Mouse (Mus musculus) bone marrow macrophage, adult 2 months (primary cell): Measurements from ENCODE around the gene Thap7. TPM values are rescaled to one million over a fixed set of nuclear protein-coding genes. Genes with fewer than 3 reads are reported as not detected.

Source experiments
- H3K27ac ChIP-seq: 2 replicates; pipeline ENCODE4 v1.5.1; 2012; ENCODE audit warnings: low read depth, low read length; ENCODE audit not compliant: insufficient read depth
- H3K4me1 ChIP-seq: 2 replicates; pipeline ENCODE4 v1.6.1; 2012; ENCODE audit warnings: low read length; ENCODE audit not compliant: control insufficient read depth, insufficient read depth
- H3K4me3 ChIP-seq: 2 replicates; pipeline ENCODE4 v1.5.1; 2012; ENCODE audit warnings: mild to moderate bottlenecking, low read length, moderate library complexity; ENCODE audit not compliant: insufficient read depth
- CTCF ChIP-seq: IDR thresholded peaks from 2 replicates; pipeline ENCODE4 v1.5.1; 2012; ENCODE audit warnings: low read depth, mild to moderate bottlenecking, low read length, moderate library complexity
- POLR2A ChIP-seq: IDR thresholded peaks from 2 replicates; pipeline ENCODE4 v1.6.1; 2012; ENCODE audit warnings: mild to moderate bottlenecking, low read depth, low read length, borderline replicate concordance
- polyA plus RNA-seq: library from polyadenylated mRNA; stranded (reverse); fragments of >200 nt; gene quantifications from 2 replicates; pipeline ENCODE4 v1.2.4, GENCODE M21; 2012; ENCODE audit not compliant: missing spikeins, insufficient read depth, insufficient read length

Thap7 gene
- polyA plus RNA-seq, 1 experiment, result 25.5 TPM

DNA sequence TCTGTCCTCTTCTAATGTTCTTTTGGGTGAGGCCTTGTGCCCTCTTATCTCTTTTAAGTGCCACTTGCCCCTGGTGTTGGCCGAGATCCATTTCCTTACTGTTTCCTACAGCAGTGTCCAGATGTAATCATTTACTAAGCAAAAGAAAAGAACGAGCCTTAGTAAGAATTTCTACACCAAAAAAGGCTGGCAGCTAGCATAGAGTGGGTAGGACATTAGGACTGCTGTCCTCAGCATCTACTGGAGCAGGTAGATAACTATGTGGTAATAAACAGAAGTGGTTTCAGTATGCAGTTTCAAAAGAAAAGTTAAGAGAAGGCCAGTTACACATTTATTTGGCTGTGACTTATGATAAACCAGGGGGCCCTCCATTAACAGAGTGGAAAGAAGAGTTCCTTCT is 20.2 kb downstream of the Thap7 start:
- Histone ChIP-seq H3K27ac (no peak overlapping the region), H3K4me1 (peaks cover 11% of the 10 kb centered on the region), H3K4me3 (no peak overlapping the region)
- no peak for TF ChIP-seq POLR2A
- no peak for TF ChIP-seq CTCF

GRCm38 (mm10) chr16:17510143-17510542 is 20.8 kb downstream of the Thap7 start:
- TF ChIP-seq POLR2A, result no peak
- no peak for TF ChIP-seq CTCF
- Histone ChIP-seq H3K27ac (no peak overlapping the region), H3K4me3 (no peak overlapping the region), H3K4me1 (peaks cover 11% of the 10 kb centered on the region)

DNA sequence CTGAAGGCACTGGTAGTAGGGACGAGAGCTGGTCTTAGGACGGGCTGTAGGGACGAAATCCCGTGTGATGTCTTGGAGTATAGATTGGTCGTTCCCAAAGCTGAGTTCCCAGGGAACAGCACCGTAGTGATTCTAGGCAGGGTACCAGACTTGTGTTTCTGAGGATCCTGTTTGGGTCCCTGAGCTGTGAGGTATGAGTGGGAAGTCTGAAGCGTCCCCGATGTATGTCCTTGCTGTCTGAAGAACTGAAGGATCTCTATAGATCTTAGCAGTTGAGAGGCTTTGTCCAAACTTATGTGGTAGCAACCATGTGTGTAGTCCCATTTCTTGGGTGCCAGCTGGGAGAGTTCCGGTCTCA is 21.7 kb downstream of the Thap7 start:
- peak overlapping the region; percentile 81 for H3K4me3 ChIP-seq
- TF ChIP-seq CTCF (no peak), POLR2A (no peak)
- no peak overlapping the region for H3K27ac ChIP-seq
- peaks cover 11% of the 10 kb centered on the region for H3K4me1 ChIP-seq

- no peak for TF ChIP-seq CTCF
- 0 out of 2 replicates have a peak, but pooled peaks have one; percentile 48 for TF ChIP-seq POLR2A
- peak within 1 kb of the TSS; percentile 81 for H3K4me3 ChIP-seq
- peak within 1 kb of the TSS; percentile 96 for H3K27ac ChIP-seq
These were observed 22.2 kb downstream of the Thap7 start, which contains the start of gene Lztr1 for GRCm38 (mm10) chr16:17508546-17509239. Gene Lztr1, plus strand, starts transcription at chr16:17508688.

GRCm38 (mm10) chr16:17508031-17508430 is 22.9 kb downstream of the Thap7 start:
- Histone ChIP-seq H3K4me1 (peaks cover 11% of the 10 kb centered on the region), H3K4me3 (peak overlapping the region; percentile 81), H3K27ac (peak overlapping the region; percentile 96)

More at GRCm38 (mm10) chr16:17508546-17509239, 22.2 kb downstream of the Thap7 start, which contains the start of gene Lztr1:
- peaks cover 11% of the 10 kb centered on the region for H3K4me1 ChIP-seq

GRCm38 (mm10) chr16:17507018-17507552 is 23.9 kb downstream of the Thap7 start:
- Histone ChIP-seq H3K27ac (no peak overlapping the region), H3K4me1 (peaks cover 11% of the 10 kb centered on the region), H3K4me3 (no peak overlapping the region)
- TF ChIP-seq CTCF, result no peak
- TF ChIP-seq POLR2A, result no peak

DNA sequence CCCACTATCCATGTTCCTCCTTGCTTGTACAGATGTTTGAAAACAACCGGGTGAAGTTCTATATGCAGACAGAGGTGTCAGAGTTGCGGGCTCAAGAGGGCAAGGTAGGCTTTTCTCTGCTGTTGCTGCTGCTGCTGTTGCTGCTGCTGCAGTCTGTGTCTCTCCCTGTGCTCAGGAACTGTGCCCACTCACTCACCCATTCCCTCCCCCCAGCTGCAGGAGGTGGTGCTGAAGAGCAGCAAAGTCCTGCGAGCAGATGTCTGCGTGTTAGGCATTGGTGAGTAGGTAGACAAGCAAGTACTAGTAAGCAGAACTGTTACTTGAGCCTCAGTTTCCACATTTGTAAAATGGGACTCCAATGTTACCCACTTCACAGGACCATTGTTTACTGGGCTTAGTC is 28.3 kb downstream of the Thap7 start:
- Histone ChIP-seq H3K27ac (no peak overlapping the region), H3K4me1 (no peaks in the 10 kb centered on the region), H3K4me3 (no peak overlapping the region)
- TF ChIP-seq CTCF (no peak), POLR2A (no peak)

- H3K4me1 ChIP-seq, result no peaks in the 10 kb centered on the region
- H3K27ac ChIP-seq, result no peak overlapping the region
- H3K4me3 ChIP-seq, result no peak overlapping the region
- no peak for TF ChIP-seq CTCF
- no peak for TF ChIP-seq POLR2A
These were observed 31.6 kb downstream of the Thap7 start for GRCm38 (mm10) chr16:17499249-17499883.

GRCm38 (mm10) chr16:17496499-17497305 is 34.2 kb downstream of the Thap7 start:
- Histone ChIP-seq H3K27ac (no peak overlapping the region), H3K4me1 (peaks cover 7% of the 10 kb centered on the region), H3K4me3 (no peak overlapping the region)
- TF ChIP-seq POLR2A, result no peak
